Mouse (Mus musculus) right cerebral cortex, adult 18-20 months (tissue): ENCODE measurements around the gene Rora.

Source experiments
- DNase-seq: peaks from one replicate; pipeline ENCODE4 v3.0.0; 2022; ENCODE audit warnings: mixed read lengths

Rora gene

GRCm38 (mm10) chr9:68653211-68654038 lies at the start of gene Rora:
Gene Rora (plus strand): TSS chr9:68653786.
- peak; percentile 65 for DNase-seq

DNA sequence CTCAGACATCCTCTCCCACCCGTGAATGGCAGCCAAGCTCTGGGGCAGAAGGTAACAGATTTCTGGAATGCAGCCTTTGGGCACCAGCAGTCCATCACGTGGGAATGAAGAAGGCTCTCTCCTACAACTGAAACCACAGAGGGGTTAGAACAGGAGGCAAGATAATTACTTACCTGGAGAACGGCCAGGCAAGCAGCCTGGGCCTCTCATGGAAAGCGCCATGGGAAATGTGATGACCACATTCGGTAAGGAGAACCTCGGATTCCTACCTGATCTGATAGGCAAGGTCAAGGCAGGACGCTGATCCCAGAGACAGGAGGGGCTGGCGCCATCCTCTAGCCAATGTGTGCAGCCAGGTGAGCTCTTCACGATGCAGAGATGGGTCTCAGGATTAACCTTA lies 39.6 kb upstream of the Rora start:
- DNase-seq = no peak

DNA sequence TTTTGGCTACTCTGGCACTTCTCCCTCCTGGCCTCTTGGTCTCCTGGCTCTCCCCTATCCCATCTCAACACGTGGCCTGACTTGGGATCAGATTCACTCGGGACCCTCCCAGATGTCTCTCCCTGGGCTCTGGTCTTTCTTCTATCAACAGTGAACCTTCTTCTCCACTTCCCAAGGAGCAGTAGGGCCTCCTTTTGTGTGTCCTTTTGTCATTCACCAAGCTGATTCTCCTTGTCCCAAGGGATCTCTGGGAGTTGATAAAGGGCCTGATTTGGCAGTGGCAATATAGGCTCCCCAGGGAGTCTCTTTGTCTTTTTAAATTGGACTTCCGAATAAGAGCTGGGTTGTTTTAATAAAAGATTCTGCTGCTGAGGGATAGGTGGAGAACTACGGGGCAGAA lies 36.5 kb upstream of the Rora start:
- DNase-seq = no peak

- no peak for DNase-seq
Measured at GRCm38 (mm10) chr9:68620036-68620435, 33.5 kb upstream of the Rora start.

- DNase-seq = no peak
Measured at GRCm38 (mm10) chr9:68620441-68620840, 33.1 kb upstream of the Rora start.

DNA sequence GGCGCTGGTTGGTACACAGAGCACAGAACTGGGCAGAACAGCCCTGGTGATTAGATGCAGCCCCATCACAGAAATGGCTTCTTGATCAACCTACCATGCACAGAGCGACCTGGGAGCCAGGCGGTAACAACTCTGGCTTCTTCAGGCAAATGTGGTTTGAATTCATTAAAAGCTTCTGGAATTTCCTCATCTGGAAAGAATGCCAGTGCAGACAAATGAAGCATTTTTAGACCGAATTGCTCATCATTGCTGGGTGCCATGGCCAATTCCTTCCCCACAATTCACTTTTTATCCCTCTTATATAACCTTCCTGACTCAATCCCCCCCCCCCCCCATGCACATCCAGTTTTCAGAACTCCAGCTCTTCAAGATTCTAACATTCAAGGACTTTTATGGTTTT lies 28.6 kb upstream of the Rora start:
- no peak for DNase-seq

GRCm38 (mm10) chr9:68637301-68637700 lies 16.3 kb upstream of the Rora start:
- no peak for DNase-seq

DNA sequence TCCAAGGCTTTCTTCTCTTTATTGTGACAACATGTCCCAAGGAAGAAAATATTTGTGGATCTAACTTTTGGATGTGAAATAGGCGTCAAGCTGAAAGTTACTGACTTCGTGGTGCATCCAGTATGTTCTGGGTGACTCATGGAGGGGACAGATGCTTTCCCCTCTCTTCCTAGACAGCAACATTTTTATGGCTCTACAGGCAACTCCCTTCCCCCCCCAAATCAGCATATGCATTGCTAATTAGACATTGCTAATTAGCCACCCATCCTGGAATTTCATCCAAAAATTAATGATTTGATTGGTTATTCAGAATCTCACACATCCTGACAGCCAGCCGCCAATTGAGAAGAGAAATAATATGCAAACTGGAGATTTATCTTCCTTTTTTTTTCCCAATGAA lies 12.5 kb upstream of the Rora start:
- DNase-seq = no peak

DNA sequence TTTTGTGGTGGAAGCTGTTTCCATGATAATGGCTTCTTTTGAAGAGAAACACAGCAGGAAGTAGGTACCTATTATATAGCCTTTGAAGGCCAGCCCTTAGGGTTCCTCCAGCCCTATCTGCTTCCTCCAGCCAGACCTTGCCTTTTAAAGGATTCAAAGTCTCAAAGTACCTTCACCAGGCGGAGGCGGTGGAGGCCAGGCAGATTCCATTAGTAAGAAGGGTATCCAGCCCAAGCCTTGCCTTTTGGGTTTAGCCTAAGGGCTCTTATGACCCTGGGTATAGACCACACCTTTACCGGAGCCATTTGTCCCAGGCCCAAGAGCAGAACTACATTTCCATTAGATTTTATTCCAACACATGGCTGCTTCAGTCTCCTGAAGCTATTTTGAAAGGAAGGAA lies 5.5 kb upstream of the Rora start:
- DNase-seq = no peak

GRCm38 (mm10) chr9:68654039-68654332 lies 400 bp downstream of the Rora start:
- DNase-seq = no peak

- DNase-seq = peak; percentile 50
Measured at GRCm38 (mm10) chr9:68654333-68655017, 889 bp downstream of the Rora start.

DNA sequence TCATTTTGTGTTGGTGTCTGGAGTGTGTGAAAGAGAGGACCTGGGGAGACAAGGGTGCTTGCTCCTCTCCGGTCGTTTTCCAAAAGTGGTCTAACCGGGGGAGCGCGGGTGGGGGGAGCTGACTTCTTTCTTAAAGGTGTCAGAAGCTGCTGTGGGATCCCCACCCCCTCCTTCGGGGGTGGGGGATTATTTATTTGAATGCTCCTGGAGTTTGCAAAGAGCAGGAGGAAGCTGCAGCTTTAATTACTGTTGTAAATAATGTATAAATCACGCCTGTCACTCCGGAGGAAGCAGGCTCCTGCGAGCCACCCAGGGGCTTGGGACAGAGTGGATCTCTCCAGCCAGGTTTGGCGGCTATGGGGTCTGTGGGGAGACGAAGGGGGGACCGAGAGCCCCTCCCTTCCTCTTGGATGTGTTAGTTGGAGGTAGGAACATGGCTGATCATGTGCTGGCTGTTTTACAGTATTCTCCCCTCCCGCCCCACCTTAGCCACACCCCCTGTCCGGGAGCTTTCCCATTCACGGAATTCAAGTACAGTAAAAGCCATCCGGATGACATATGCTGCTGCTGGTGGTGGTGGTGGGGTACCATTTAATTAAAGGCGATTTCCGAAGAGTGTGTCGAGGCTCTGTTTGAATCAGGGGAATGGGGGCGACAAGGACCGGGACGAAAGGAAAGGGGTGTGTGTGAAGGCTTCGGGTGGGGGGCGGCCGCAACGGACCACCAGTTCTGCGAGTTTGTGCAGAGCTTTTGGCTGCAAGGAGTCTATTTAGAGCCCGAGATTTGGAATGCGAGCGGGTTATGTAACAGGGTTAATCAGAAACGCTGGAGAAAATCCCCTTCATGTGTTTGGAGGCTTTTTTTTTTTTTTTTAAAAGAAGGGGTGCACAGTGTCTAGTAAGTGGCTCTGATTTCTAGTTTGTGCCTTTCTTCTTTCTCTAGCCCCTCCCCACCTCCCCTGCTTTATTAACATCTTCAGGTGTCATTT lies 1.7 kb downstream of the Rora start:
- peak; percentile 49 for DNase-seq

DNA sequence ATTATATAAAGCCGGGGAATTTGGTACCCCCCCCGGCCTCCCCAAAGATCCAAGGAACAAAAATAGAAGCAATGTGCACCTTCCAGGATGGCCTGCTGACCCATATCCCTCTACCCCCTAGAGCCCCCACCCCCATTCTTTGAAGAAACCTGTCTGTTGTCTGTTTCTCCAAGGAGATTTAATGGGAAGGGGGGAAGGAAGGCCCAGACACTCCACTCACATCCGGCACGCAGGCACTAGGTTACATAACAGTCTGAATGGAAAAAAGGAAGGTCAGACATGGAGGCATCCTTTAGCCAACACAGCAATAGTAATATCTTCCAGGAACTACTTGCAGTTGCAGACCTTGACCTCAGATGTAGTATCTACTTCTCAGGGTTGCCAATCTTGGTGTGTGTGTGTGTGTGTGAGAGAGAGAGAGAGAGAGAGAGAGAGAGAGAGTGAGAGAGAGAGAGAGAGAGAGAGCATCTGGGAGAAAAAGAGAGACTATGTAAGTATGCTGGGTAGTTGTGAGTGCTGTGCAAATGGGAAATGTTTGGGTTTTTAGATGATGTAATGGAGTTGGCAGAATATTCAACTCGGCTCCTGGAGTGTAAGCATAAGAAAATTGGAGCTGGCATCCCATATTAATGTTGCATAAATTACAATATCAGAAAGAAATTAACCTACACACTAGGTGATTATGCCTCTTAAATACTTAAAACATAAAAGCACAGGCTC lies 2.6 kb downstream of the Rora start:
- peak; percentile 28 for DNase-seq

DNA sequence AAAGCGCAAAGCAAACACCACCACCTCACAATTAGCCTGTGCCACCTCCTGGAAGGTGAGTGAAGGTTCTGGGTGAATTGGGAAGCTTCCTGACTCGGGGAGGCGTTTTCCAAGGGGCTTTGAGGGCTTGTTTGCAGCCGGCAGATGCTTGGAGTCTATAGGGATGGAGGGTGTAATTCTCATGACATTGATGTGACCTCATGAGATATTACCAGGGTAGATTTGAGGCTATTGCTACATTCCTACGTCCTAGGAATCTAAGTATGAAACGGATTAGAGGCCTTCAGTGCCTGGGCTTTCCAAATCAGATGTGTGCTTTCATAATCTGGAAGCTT lies 3.2 kb downstream of the Rora start:
- DNase-seq = no peak

DNA sequence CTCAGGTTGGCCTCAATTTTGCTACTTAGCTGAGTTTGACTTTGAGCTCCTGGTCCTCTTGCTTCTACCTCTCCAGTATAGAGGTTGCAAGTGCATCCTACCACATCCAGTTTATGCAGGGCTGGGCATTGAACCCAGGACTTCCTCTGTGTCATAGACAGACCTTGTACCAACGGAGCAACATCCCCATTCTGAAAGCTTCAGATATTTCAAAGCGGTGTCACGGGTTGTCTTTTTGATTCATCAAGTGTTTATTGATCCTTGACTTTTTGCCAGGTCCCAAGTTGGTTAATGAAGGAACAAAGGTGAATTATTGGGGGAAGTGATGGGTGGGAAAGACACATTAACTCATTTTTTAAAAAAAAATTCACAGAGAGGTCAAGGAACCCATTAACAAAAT lies 17.1 kb downstream of the Rora start:
- DNase-seq = no peak

DNA sequence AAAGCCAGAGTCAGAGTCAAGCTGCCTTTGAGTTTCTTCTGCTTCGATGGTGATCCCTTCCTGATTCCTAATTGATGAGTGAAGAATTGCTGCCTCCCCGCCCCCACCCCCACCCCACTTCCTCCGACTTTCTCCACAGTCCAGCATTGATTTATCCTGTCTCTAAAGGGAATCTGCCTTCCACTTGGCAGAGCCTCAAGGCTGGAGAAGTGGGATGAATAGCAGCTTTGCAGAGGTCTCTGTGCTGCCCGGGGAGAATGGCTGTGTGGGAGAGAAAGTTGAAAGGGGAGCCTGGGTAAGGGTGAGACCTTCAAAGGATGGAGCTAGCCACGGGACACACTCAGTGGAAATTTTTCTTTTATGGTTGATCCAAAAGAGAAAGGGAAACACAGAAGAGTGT lies 18.9 kb downstream of the Rora start:
- no peak for DNase-seq

DNA sequence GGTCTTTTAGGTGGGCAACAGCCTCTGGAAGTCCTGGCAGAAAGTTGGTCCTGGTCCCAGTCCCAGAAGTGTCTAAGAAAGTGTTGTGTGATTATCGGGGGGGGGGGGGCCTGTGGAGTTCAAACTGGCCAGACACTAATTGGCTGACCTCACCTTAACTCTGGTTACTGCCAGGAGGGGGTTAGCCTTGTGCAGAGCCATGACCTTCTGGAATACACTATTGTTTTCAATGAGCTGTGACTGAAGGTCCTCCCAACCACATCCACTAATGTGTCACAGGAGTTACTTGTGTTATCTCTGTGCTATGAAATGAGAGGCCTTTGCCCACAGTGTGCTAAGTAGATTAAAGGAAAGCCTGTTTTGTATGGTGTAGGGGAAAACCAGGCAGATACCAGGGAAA lies 19.6 kb downstream of the Rora start:
- no peak for DNase-seq

DNA sequence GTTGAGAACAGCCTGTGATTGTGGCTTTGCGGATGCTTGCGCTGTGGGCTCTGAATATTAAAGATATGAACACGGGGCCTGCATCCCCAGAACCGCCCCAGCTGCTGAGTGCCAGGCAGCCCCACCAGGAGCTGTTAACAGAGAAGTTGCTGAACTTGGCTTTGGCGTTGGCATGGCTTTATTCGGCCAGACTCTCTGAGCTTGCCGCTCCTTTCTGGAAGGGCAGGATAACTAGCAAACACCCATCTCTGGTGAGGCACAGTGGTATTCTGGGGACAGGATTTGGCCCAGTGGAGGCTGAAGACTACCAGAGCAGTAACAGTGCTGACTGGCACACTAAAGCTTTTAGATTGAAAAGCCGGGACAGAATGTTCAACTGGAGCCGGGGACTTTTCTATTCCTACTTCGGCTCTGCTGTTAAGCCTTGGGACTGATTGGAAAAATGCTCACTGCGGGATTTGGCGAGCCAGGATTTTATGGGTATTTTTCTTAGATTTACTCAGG lies 26.3 kb downstream of the Rora start:
- peak; percentile 39 for DNase-seq

GRCm38 (mm10) chr9:68683938-68684337 lies 30.4 kb downstream of the Rora start:
- no peak for DNase-seq

- no peak for DNase-seq
Measured at GRCm38 (mm10) chr9:68685562-68685961, 32.0 kb downstream of the Rora start.

DNA sequence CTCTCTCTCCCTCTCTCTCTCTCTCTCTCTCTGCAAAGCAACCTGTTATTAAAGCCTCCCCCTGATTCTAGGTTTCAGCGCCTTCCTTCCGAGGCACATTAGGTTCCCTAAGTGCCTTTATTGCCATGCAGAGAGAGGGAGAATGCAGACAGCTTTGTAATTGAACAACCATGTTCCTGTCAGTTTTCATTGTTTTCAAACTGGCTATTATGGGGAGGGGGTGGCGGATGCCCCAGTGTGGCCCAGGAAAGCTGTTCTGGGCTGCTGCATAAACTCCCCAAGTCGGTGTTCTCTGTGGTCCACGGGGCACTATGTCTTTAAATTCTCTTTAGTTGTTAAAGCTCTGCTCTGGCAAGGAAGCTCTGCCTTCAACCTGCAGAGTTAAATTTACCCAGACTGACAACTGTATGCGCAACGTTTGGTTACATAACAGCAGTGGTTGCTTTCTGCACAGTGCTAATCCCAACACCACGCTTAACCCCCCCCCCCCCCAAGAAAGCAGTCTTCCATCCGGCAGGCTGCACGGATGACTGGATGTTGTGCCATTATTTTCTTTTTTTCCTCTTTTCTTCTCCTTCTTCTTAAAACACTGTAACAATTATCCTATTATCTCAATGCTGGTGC lies 33.8 kb downstream of the Rora start:
- peak; percentile 37 for DNase-seq

DNA sequence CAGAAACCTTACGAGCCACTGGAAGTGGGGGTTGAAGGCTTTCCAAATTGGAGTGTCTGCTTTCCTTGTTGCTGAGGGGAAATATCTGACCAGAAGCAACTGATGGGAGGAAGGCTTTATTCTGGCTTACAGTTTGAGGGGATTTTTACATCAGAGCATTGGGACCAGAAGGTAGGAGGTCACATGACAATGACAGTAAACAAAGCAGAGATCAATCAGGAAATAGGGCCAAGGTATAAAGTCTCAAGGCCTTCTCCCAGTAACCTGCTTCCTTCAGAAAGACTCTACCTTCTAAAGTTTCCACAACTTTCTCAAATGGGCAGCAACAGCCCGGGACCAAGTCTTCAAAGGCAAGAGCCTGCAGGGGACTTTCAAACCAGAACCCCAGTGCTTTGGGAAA lies 34.6 kb downstream of the Rora start:
- DNase-seq = no peak
